Mouse (Mus musculus) E14TG2a.4 (cell line): ENCODE measurements around the gene Chrm3.

ENCODE experiments used
- H3K27me3 ChIP-seq: 2 replicates; pipeline ENCODE4 v1.6.1; 2014; ENCODE audit warnings: low read length, control low read depth; ENCODE audit not compliant: insufficient read depth
- H3K36me3 ChIP-seq: 2 replicates; pipeline ENCODE4 v1.6.1; 2014; ENCODE audit warnings: low read length, control low read depth; ENCODE audit not compliant: insufficient read depth
- H3K4me1 ChIP-seq: replicated peaks from 2 replicates; pipeline ENCODE4 v1.6.1; 2014; ENCODE audit warnings: low read depth, low read length, control low read depth
- H3K4me3 ChIP-seq: replicated peaks from 2 replicates; pipeline ENCODE4 v1.5.1; 2014; ENCODE audit warnings: mild to moderate bottlenecking, low read length
- H3K9me3 ChIP-seq: 2 replicates; pipeline ENCODE4 v1.6.1; 2014; ENCODE audit warnings: low read length, control low read depth
- CTCF ChIP-seq: conservative IDR thresholded peaks from 2 replicates; pipeline ENCODE4 v1.5.1; 2014; ENCODE audit warnings: low read length
- NANOG ChIP-seq: IDR thresholded peaks from 2 replicates; pipeline ENCODE4 v1.6.1; 2014; ENCODE audit warnings: borderline replicate concordance, low read length, mixed read lengths
- POU5F1 ChIP-seq: IDR thresholded peaks from 2 replicates; pipeline ENCODE4 v1.6.1; 2014; ENCODE audit warnings: low read length, borderline replicate concordance

Gene Chrm3

GRCm38 (mm10) chr13:10019252-10019651, 341.4 kb downstream of the Chrm3 start:
- Histone ChIP-seq H3K9me3 (no peaks in the 10 kb centered on the region), H3K36me3 (no peaks in the 10 kb centered on the region), H3K27me3 (no peaks in the 10 kb centered on the region), H3K4me3 (no peak overlapping the region), H3K4me1 (no peaks in the 10 kb centered on the region)
- TF ChIP-seq CTCF = no peak
- no peak for TF ChIP-seq POU5F1
- TF ChIP-seq NANOG = no peak

DNA sequence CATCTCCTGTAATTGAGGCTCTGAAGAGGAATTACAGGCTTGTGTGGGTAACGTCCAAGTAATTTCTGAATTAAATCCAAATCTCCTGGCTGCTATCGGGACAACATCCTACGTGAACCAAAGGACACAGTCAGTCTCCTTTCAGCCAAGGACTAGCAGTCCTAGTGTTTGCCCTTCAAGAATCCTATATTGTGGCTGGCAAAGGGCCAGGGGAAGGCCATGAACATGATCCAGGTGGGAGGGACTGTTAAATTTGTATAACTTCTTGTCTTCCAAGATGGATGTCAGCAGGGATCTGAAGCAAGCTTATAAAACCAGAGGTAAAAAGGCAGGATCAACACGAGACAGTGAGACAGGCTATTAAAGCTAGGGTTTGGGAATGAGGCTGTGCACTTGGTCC, 357.7 kb downstream of the Chrm3 start:
- Histone ChIP-seq H3K4me3 (no peak overlapping the region), H3K9me3 (no peaks in the 10 kb centered on the region), H3K27me3 (no peaks in the 10 kb centered on the region), H3K36me3 (no peaks in the 10 kb centered on the region), H3K4me1 (no peaks in the 10 kb centered on the region)
- TF ChIP-seq POU5F1 = no peak
- TF ChIP-seq CTCF = no peak
- TF ChIP-seq NANOG = no peak

GRCm38 (mm10) chr13:9997664-9998328, 362.9 kb downstream of the Chrm3 start:
- no peaks in the 10 kb centered on the region for H3K4me1 ChIP-seq
- H3K4me3 ChIP-seq = no peak overlapping the region
- H3K36me3 ChIP-seq = no peaks in the 10 kb centered on the region
- no peaks in the 10 kb centered on the region for H3K9me3 ChIP-seq
- TF ChIP-seq POU5F1 = no peak
- TF ChIP-seq NANOG = no peak
- TF ChIP-seq CTCF = no peak
- no peaks in the 10 kb centered on the region for H3K27me3 ChIP-seq

- H3K4me1 ChIP-seq = no peaks in the 10 kb centered on the region
- no peak for TF ChIP-seq POU5F1
- TF ChIP-seq NANOG = no peak
- TF ChIP-seq CTCF = no peak
- no peaks in the 10 kb centered on the region for H3K9me3 ChIP-seq
- H3K36me3 ChIP-seq = no peaks in the 10 kb centered on the region
- H3K27me3 ChIP-seq = no peaks in the 10 kb centered on the region
- H3K4me3 ChIP-seq = no peak overlapping the region
Measured at GRCm38 (mm10) chr13:9995852-9996251, 364.8 kb downstream of the Chrm3 start.

- H3K27me3 ChIP-seq = no peaks in the 10 kb centered on the region
- TF ChIP-seq CTCF = no peak
- TF ChIP-seq POU5F1 = no peak
- no peaks in the 10 kb centered on the region for H3K4me1 ChIP-seq
- no peaks in the 10 kb centered on the region for H3K36me3 ChIP-seq
- H3K9me3 ChIP-seq = no peaks in the 10 kb centered on the region
- no peak overlapping the region for H3K4me3 ChIP-seq
Measured at GRCm38 (mm10) chr13:9993571-9993970, 367.1 kb downstream of the Chrm3 start.

GRCm38 (mm10) chr13:9992640-9993039, 368.0 kb downstream of the Chrm3 start:
- no peak for TF ChIP-seq CTCF
- no peak for TF ChIP-seq POU5F1
- no peak for TF ChIP-seq NANOG
- no peaks in the 10 kb centered on the region for H3K4me1 ChIP-seq

DNA sequence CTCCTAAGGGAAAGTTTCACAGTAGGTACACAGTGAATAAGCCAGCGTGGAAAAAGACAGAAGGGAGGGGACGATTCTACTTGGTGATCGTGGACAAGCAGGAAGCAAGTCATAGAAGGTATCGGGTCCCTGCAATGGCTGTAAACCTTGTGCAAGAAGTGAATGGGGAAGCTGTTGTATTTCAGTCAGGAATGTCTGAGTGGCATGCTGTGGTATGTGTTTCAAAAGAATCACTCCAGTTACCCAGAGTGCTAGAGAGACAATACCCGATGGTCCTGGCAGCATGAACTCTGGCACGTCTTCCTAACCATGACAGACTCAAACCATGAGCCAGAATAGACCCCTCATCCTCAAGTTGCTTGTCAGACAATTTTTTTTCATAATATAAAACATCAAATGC, 375.0 kb downstream of the Chrm3 start:
- Histone ChIP-seq H3K27me3 (no peaks in the 10 kb centered on the region), H3K36me3 (no peaks in the 10 kb centered on the region), H3K4me1 (no peaks in the 10 kb centered on the region), H3K4me3 (no peak overlapping the region), H3K9me3 (no peaks in the 10 kb centered on the region)
- TF ChIP-seq NANOG (no peak), CTCF (no peak), POU5F1 (no peak)

More at GRCm38 (mm10) chr13:9992640-9993039, 368.0 kb downstream of the Chrm3 start:
- Histone ChIP-seq H3K4me3 (no peak overlapping the region), H3K9me3 (no peaks in the 10 kb centered on the region), H3K27me3 (no peaks in the 10 kb centered on the region), H3K36me3 (no peaks in the 10 kb centered on the region)

GRCm38 (mm10) chr13:9983293-9983692, 377.4 kb downstream of the Chrm3 start:
- Histone ChIP-seq H3K4me3 (no peak overlapping the region), H3K36me3 (no peaks in the 10 kb centered on the region), H3K4me1 (no peaks in the 10 kb centered on the region), H3K9me3 (no peaks in the 10 kb centered on the region), H3K27me3 (no peaks in the 10 kb centered on the region)
- TF ChIP-seq CTCF (no peak), POU5F1 (no peak), NANOG (no peak)

GRCm38 (mm10) chr13:9977699-9978098, 382.9 kb downstream of the Chrm3 start:
- no peaks in the 10 kb centered on the region for H3K9me3 ChIP-seq
- H3K36me3 ChIP-seq = no peaks in the 10 kb centered on the region
- no peaks in the 10 kb centered on the region for H3K4me1 ChIP-seq
- no peak overlapping the region for H3K4me3 ChIP-seq
- TF ChIP-seq CTCF (no peak), NANOG (no peak), POU5F1 (no peak)
- no peaks in the 10 kb centered on the region for H3K27me3 ChIP-seq

GRCm38 (mm10) chr13:9973742-9974321, 386.8 kb downstream of the Chrm3 start:
- TF ChIP-seq NANOG (0 out of 2 replicates have a peak, but pooled peaks have one; percentile 13), CTCF (no peak), POU5F1 (no peak)
- H3K36me3 ChIP-seq = no peaks in the 10 kb centered on the region
- H3K9me3 ChIP-seq = no peaks in the 10 kb centered on the region
- H3K27me3 ChIP-seq = no peaks in the 10 kb centered on the region
- H3K4me3 ChIP-seq = no peak overlapping the region
- no peaks in the 10 kb centered on the region for H3K4me1 ChIP-seq
